Mouse (Mus musculus) cortical plate, adult 2 months (tissue): Measurements from ENCODE around the gene Btnl1. TPM values are rescaled to one million over a fixed set of nuclear protein-coding genes. Genes with fewer than 3 reads are reported as not detected.
A peak's percentile ranks its signal among the peaks of the same experiment; 100 is the strongest.

Source experiments
- H3K27ac ChIP-seq: fragments of 200-500 bp; 2 replicates; pipeline ENCODE4 v1.5.1; 2012; ENCODE audit warnings: low read length, control low read depth, inconsistent platforms; ENCODE audit not compliant: insufficient read depth
- H3K4me1 ChIP-seq: fragments of 200-500 bp; 2 replicates; pipeline ENCODE4 v1.6.1; 2011; ENCODE audit warnings: low read length; ENCODE audit not compliant: control insufficient read depth, insufficient read depth
- H3K4me3 ChIP-seq: fragments of 200-500 bp; 2 replicates; pipeline ENCODE4 v1.5.1; 2011; ENCODE audit warnings: mild to moderate bottlenecking, low read length, control low read depth; ENCODE audit not compliant: insufficient read depth
- CTCF ChIP-seq: fragments of 200-500 bp; IDR thresholded peaks from 2 replicates; pipeline ENCODE4 v1.5.1; 2011; ENCODE audit warnings: mild to moderate bottlenecking, control low read depth, low read length; ENCODE audit not compliant: insufficient read depth; ENCODE audit errors: extremely low read depth
- POLR2A ChIP-seq: fragments of 200-500 bp; IDR thresholded peaks from 2 replicates; pipeline ENCODE4 v1.6.1; 2011; ENCODE audit warnings: mild to moderate bottlenecking, low read length, control low read depth; ENCODE audit not compliant: insufficient read depth; ENCODE audit errors: extremely low read depth
- polyA plus RNA-seq: library from polyadenylated mRNA; depleted of rRNA; stranded (reverse); fragments of >200 nt; gene quantifications from 2 replicates; pipeline ENCODE4 v1.2.3, GENCODE M21; 2012; rRNA removed

The Btnl1 gene
- polyA plus RNA-seq, result 0.04 TPM in 1 of 2 replicates, not detected in the other

DNA sequence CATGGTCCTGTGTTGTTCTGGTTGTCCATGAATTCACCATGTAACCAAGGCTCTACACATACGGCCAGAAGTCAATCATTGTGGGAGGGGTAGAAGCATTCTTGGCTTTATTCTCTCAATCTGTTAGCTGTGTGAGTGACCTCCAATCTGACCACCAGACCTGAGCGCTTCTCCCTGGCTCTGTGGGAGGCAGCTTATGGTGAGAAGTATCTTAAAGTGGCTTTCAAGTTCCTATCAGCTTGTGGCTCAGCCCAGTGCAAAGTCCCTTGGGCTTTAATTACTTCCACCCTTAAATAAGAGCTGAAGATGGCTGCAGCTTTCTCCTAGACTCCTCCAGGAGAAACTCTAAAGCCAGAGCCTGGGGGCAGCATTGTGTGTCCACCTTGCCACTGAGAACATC is at the start of gene Btnl1:
Gene Btnl1 (plus strand): TSS at position 286 of the 400 bp plus-strand sequence.
- no peaks in the 10 kb centered on the region for H3K4me1 ChIP-seq
- no peak within 1 kb of the TSS for H3K4me3 ChIP-seq
- H3K27ac ChIP-seq, result no peak within 1 kb of the TSS
- TF ChIP-seq POLR2A (no peak), CTCF (no peak)

DNA sequence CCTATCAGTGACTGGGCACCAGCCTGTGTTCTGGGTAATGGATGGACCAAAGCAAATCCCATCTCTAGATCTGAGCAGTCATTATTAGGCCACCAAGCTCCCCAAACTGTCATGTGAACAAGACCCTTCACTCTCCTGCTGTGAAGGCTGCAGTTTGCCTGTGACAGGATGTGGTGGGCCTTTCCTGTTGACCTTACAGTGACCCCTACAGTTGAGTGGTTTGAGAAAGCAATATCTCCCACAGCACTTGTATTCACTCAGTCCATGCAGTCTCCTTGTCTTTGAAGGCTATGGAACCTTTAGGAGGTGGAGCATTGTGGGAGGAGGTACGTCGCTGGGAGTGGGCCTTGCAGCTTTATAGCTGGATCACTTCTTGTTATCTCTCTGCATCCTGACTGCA is 47.1 kb upstream of the Btnl1 start:
- TF ChIP-seq CTCF (no peak), POLR2A (no peak)
- Histone ChIP-seq H3K27ac (no peak overlapping the region), H3K4me3 (no peak overlapping the region), H3K4me1 (no peaks in the 10 kb centered on the region)

DNA sequence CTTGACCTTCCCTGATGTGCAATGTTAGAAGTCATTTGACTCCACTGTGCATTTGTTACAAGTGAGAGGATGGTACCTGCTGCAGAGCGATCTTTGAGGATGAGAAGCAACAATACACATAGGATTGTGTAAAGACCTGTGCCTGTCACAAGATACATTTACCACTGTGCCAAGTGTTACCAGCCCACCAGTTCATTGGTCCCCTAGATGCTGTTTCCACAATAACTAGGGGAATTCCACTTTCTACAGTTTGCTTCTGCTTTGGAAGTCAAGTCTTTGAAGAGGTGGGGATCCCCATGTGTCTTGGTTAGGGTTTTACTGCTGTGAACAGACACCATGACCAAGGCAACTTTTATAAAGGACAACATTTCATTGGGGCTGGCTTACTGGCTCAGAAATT is 45.7 kb upstream of the Btnl1 start:
- Histone ChIP-seq H3K27ac (no peak overlapping the region), H3K4me1 (no peaks in the 10 kb centered on the region), H3K4me3 (no peak overlapping the region)
- TF ChIP-seq POLR2A (no peak), CTCF (no peak)

DNA sequence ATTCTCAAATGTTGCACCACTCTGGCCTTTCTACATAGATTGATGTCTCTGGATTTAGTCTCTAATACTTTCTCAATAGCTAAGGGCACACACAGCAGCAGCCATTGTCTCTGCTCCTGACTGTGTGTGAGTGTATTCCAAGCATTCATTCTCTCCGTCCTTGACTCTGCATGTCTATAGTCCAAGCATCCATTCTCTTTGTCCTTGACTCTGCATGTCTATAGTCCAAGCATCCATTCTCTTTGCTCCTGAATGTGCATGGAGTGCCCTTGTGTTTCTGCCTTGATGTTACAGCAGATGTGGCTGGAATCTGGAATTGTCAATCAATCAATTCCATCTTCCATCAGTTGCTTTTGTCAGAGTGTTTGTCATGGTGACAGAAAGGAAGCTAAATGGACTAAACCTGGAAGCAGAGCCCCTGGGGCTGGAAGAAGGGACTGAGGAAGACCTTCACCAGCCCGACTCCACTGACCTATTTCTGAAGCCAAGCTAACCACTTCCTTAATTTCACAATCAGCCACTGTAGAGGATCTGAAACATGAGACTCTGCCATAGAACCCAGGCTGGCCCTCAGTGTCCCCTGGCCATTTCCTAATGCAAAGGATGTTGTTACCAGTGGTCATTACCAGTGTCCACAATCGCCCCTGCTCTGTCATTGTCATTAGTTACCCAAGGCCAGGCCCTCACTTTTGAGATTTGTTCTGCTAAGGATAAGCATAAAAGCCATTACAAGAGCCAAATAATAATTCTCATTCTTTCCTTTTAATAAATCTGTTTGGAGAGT is 36.1 kb upstream of the Btnl1 start:
- no peak for TF ChIP-seq POLR2A
- TF ChIP-seq CTCF, result no peak
- Histone ChIP-seq H3K4me3 (no peak overlapping the region), H3K27ac (no peak overlapping the region), H3K4me1 (no peaks in the 10 kb centered on the region)

DNA sequence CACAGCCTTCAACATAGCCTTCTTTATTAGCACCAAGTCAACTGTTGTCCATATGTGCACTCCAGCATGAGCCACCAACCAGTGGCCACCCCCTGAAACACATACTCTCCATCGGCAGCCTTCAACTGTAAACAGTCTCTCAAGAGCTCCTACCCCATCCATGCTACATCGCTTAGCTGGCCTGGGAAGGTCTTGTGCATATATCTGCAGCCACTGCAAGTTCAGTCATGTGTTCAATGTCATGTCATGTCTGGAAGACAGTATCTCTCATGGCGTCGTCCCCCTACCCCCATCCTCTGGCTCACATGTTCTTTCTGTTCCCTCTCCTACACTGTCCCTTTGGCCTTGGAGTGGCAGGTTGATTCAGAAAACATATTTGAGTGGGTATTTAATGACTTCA is 32.0 kb upstream of the Btnl1 start:
- no peaks in the 10 kb centered on the region for H3K4me1 ChIP-seq
- no peak for TF ChIP-seq CTCF
- TF ChIP-seq POLR2A, result no peak
- H3K4me3 ChIP-seq, result no peak overlapping the region
- no peak overlapping the region for H3K27ac ChIP-seq

DNA sequence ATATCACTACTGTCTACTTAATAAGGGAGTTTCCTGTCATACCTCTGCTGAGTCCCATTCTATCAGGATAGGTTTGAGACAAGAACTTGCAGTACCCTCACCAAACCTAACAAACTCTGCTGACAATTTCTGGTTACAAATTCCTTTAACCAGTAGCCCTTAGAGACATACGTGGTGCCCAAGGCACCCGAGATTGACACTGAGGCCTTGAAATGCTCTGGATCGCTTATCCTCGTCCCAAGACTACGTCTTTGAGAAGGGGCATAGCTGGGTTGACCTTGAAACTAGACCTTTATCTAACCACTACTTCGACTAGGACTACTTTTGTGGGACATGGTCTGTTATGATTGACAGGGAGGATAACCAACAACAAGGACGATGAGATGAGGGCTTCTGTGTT is 31.4 kb upstream of the Btnl1 start:
- H3K4me1 ChIP-seq, result no peaks in the 10 kb centered on the region
- H3K27ac ChIP-seq, result no peak overlapping the region
- no peak overlapping the region for H3K4me3 ChIP-seq
- TF ChIP-seq POLR2A (no peak), CTCF (no peak)

DNA sequence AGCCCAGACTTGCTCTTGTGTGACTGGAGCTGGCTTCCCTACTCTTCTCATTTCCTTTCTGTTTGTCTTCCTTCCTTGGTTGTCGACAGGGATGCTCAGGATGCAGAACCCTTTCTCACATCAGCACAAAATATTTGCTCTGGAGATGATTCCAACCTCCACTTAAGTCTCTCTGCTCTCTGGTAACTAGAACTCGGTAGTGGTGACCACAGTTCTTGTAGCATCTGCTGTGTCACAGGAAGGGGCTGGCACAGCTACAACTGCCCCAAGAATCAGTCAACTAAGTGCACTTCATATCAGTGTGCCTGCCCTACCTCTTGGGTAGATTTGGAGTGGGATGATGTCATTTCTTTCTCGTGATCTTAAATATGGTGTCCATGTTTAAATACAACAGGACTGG is 30.9 kb upstream of the Btnl1 start:
- no peaks in the 10 kb centered on the region for H3K4me1 ChIP-seq
- no peak overlapping the region for H3K4me3 ChIP-seq
- TF ChIP-seq POLR2A, result no peak
- TF ChIP-seq CTCF, result no peak
- H3K27ac ChIP-seq, result no peak overlapping the region

DNA sequence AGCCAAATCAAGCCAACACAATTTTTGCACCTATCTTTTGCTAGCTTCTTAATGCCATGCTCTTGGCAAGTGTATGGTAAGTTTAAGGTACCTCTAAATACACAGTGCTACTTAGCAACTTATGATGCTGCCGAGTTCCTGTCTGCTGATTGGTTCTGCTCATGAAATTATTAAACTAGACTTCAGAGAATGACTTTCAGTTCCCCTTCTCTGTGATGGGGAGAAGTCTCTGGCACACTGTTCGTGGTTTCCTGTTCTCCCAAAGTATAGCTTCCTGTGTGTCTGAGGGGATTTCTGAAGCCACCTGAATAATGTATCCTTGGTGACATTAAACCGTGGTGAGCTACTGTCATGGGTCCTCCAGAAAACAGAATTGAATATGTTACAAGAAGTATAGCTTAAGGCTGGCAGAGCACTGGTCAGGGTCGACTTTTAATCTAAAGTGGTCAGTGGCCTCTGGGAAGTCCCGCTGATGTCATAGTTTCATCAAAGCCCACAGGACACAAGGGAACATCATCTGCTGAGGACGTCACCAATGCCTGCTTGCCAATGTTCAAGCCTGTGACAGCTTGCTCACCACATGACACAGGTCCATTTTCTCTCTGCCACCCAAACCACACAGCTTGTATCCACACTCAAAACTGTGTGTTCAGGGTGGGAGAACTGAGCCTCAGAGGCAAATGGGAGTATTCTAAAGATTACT is 29.2 kb upstream of the Btnl1 start:
- Histone ChIP-seq H3K27ac (no peak overlapping the region), H3K4me1 (no peaks in the 10 kb centered on the region), H3K4me3 (no peak overlapping the region)
- no peak for TF ChIP-seq CTCF
- TF ChIP-seq POLR2A, result no peak

DNA sequence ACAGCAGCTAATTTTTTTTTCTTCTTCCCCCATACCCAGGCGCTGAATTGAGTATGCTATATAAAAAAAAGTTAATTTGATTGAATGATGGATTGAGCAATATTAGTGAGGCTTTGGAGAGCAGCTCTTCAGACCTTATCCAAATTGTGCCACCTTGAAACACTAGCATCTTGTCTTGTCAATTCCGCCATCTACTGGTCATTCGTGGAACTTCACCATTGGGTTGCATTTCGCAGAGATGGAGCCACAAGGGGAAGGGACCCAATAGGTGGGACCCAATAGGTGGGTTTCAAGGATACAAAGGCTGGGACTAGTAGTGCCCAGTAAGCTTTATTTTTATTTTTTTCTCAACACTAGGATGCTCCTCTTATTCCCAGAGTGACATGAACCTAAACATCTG is 27.5 kb upstream of the Btnl1 start:
- no peak overlapping the region for H3K4me3 ChIP-seq

DNA sequence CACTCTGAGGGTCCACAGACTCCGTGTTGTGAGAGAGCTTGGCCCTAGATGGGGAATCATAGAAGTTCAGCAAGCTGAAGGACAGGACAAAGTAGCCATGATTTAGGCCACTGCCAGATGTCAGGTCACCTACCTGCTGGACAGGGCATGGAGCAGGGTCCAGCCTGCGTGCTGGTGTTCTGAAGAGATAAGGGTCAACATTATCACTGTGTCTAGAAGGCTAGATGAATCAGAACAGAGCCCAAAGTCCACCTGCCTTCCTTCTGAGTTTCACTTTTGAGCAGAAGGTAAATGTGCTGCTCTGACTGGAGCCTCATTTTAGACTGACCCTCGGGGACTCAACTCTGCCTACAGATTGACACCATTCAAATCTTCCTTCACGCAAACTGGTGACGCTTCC is 22.4 kb upstream of the Btnl1 start, which contains the start of gene Btnl2:
Gene Btnl2 (plus strand): TSS at position 284 of the 400 bp plus-strand sequence.
- Histone ChIP-seq H3K4me1 (no peaks in the 10 kb centered on the region), H3K27ac (no peak within 1 kb of the TSS), H3K4me3 (no peak within 1 kb of the TSS)
- no peak for TF ChIP-seq POLR2A
- no peak for TF ChIP-seq CTCF

More for the DNA sequence above, 27.5 kb upstream of the Btnl1 start:
- Histone ChIP-seq H3K4me1 (no peaks in the 10 kb centered on the region), H3K27ac (no peak overlapping the region)
- TF ChIP-seq CTCF (peak; percentile 86), POLR2A (no peak)
